Mouse (Mus musculus): Measurements from ENCODE around the gene Eif2b2. TPM values are rescaled to one million over a fixed set of nuclear protein-coding genes. Genes with fewer than 3 reads are reported as not detected.

Eif2b2 gene
- polyA plus RNA-seq (2014; fragmentation: Illumina TruSeq; extraction: RNeasy Lipid Tissue Mini Kit (QIAGEN cat#74804); ENCODE audit: low read depth, low replicate concordance) = 4.0 TPM

DNA sequence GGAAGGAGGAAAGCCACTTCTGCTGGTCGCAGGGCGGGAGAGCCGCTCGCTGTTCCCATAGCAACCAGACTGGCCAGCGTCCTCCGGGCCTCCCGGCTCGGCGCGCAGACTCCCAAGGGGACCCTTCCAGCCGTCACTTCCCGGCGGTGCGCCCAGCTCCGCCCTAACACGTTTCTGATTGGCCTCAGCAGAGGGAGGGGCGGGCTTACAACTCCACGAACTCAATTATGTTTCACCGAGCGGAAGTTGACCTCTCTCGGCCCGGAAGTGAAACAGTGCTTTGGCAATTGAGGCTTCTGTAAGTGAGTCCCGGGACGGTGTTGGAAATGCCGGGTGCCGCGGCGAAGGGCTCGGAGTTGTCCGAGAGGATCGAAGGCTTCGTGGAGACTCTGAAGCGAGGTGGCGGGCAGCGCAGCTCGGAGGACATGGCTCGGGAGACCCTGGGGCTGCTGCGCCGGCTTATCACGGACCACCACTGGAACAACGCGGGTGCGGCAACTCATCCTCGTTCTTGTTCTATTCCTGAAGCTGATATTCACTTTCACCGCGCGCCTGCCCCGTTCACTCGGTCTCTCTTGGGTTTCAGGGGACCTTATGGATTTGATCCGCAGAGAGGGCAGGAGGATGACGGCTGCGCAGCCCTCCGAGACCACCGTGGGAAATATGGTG, at the start of gene Eif2b2:
Gene Eif2b2, plus strand, starts transcription at position 246 of the 669 bp plus-strand sequence.

DNA sequence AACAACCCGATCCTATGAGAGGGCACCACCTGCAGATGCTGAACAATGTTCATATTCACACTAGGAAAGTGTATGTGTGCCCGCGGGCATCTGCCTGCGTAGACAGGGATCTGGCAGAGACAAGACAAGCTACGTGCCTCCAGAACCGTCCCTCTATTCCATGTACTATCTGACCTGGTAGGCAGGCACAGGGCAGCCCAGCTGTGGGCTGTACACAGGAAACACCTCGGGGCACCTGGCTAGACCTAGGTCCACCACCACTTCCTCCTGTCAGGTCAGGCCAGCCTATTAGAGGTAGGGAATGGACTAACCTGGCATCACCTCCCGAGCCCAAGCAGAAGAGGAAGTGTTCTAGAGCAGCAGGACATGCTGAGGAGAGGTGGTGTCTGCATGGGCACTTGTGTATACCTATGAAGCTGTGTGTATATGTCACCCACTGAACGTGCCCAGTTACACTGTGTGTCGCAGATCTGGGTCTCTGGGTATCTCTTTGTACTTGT, 41.5 kb upstream of the Eif2b2 start, which contains the start of gene Pgf:
Gene Pgf, minus strand, starts transcription at position 51 of the 500 bp plus-strand sequence.

DNA sequence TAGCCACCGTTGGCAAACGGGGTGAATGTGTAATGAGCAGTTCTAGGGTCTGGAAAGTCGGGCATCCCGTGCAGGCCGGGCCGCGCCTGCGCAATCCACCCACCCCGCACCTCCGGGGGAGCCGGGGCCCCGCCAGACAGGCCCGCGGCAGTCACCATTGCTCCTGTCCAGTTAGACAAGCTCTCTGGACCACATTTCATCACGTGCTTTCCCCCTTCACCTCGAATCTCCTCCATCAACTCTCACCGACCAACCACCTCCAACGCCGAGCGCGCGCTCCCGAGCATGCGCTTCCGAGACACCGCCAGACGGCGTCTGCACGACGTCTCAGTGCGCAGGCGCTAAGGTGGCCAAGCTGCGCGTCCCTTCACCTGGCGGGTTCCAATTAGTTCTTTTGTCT, 51.0 kb downstream of the Eif2b2 start, which contains the start of gene Mlh3:
Gene Mlh3, minus strand, starts transcription at position 281 of the 400 bp plus-strand sequence.

Other genes starting within 250 kb of the Eif2b2 start
- 153 TPM for gene Fcf1, start 248.6 kb upstream of the Eif2b2 start, polyA plus RNA-seq (2014; fragmentation: Illumina TruSeq; extraction: RNeasy Lipid Tissue Mini Kit (QIAGEN cat#74804); ENCODE audit: low read depth, low replicate concordance)
- gene Arel1, start 248.6 kb upstream of the Eif2b2 start, polyA plus RNA-seq (2014; fragmentation: Illumina TruSeq; extraction: RNeasy Lipid Tissue Mini Kit (QIAGEN cat#74804); ENCODE audit: low read depth, low replicate concordance) = 25.5 TPM
- 55.9 TPM for gene Ylpm1, start 223.2 kb upstream of the Eif2b2 start, polyA plus RNA-seq (2014; fragmentation: Illumina TruSeq; extraction: RNeasy Lipid Tissue Mini Kit (QIAGEN cat#74804); ENCODE audit: low read depth, low replicate concordance)
- 0.41 TPM for gene Prox2, start 108.7 kb upstream of the Eif2b2 start, polyA plus RNA-seq (2014; fragmentation: Illumina TruSeq; extraction: RNeasy Lipid Tissue Mini Kit (QIAGEN cat#74804); ENCODE audit: low read depth, low replicate concordance)
- 291 TPM for gene Dlst, start 108.6 kb upstream of the Eif2b2 start, polyA plus RNA-seq (2014; fragmentation: Illumina TruSeq; extraction: RNeasy Lipid Tissue Mini Kit (QIAGEN cat#74804); ENCODE audit: low read depth, low replicate concordance)
- not detected for gene Rps6kl1, start 68.2 kb upstream of the Eif2b2 start, polyA plus RNA-seq (2014; fragmentation: Illumina TruSeq; extraction: RNeasy Lipid Tissue Mini Kit (QIAGEN cat#74804); ENCODE audit: low read depth, low replicate concordance)
- not detected for gene Pgf, start 41.7 kb upstream of the Eif2b2 start, polyA plus RNA-seq (2014; fragmentation: Illumina TruSeq; extraction: RNeasy Lipid Tissue Mini Kit (QIAGEN cat#74804); ENCODE audit: low read depth, low replicate concordance)
- 30.3 TPM for gene Mlh3, start 51.1 kb downstream of the Eif2b2 start, polyA plus RNA-seq (2014; fragmentation: Illumina TruSeq; extraction: RNeasy Lipid Tissue Mini Kit (QIAGEN cat#74804); ENCODE audit: low read depth, low replicate concordance)
- gene Acyp1, start 69.0 kb downstream of the Eif2b2 start, polyA plus RNA-seq (2014; fragmentation: Illumina TruSeq; extraction: RNeasy Lipid Tissue Mini Kit (QIAGEN cat#74804); ENCODE audit: low read depth, low replicate concordance) = 32.1 TPM
- gene Zc2hc1c, start 69.1 kb downstream of the Eif2b2 start, polyA plus RNA-seq (2014; fragmentation: Illumina TruSeq; extraction: RNeasy Lipid Tissue Mini Kit (QIAGEN cat#74804); ENCODE audit: low read depth, low replicate concordance) = 0.70 TPM
- gene Nek9, start 119.9 kb downstream of the Eif2b2 start, polyA plus RNA-seq (2014; fragmentation: Illumina TruSeq; extraction: RNeasy Lipid Tissue Mini Kit (QIAGEN cat#74804); ENCODE audit: low read depth, low replicate concordance) = 85.3 TPM
- gene Tmed10, start 155.4 kb downstream of the Eif2b2 start, polyA plus RNA-seq (2014; fragmentation: Illumina TruSeq; extraction: RNeasy Lipid Tissue Mini Kit (QIAGEN cat#74804); ENCODE audit: low read depth, low replicate concordance) = 518 TPM

Data from adrenal gland, adult 10 weeks (tissue).